Mouse (Mus musculus): ENCODE results near the gene Nqo1. TPM values are rescaled to one million over a fixed set of nuclear protein-coding genes. Genes with fewer than 3 reads are reported as not detected.

Nqo1 gene
- total RNA-seq, 2 experiments from 2014 or later, result 4.5 to 6.1 TPM

GRCm38 (mm10) chr8:107405935-107406334 is 2.9 kb upstream of the Nqo1 start:
- DNase-seq, result no peak

GRCm38 (mm10) chr8:107404057-107404456 is 1.1 kb upstream of the Nqo1 start:
- no peak for DNase-seq

- DNase-seq, result no peak
Observed at GRCm38 (mm10) chr8:107401866-107402265, 1.1 kb downstream of the Nqo1 start.

GRCm38 (mm10) chr8:107399495-107399894 is 3.5 kb downstream of the Nqo1 start:
- DNase-seq, result no peak

- DNase-seq, result no peak
Observed at GRCm38 (mm10) chr8:107397665-107398064, 5.3 kb downstream of the Nqo1 start.

GRCm38 (mm10) chr8:107396106-107396670 is 6.8 kb downstream of the Nqo1 start:
- peak; percentile 37 to 44 for DNase-seq

GRCm38 (mm10) chr8:107395397-107395796 is 7.6 kb downstream of the Nqo1 start:
- no peak for DNase-seq

GRCm38 (mm10) chr8:107391136-107391516 is 11.9 kb downstream of the Nqo1 start:
- DNase-seq, result no peak

GRCm38 (mm10) chr8:107390476-107391135 is 12.4 kb downstream of the Nqo1 start:
- no peak for DNase-seq

GRCm38 (mm10) chr8:107389557-107389956 is 13.4 kb downstream of the Nqo1 start:
- DNase-seq, result peak; percentile 86 to 87

GRCm38 (mm10) chr8:107387861-107388260 is 15.1 kb downstream of the Nqo1 start:
- DNase-seq, result peak; percentile 69 to 71

- DNase-seq, result no peak
Observed at GRCm38 (mm10) chr8:107386642-107387041, 16.4 kb downstream of the Nqo1 start.

GRCm38 (mm10) chr8:107386171-107386570 is 16.8 kb downstream of the Nqo1 start:
- peak in 1 of 2 experiments; percentile 39 for DNase-seq

- DNase-seq, result no peak
Observed at GRCm38 (mm10) chr8:107385063-107385462, 17.9 kb downstream of the Nqo1 start.

- no peak for DNase-seq
Observed at GRCm38 (mm10) chr8:107384651-107385050, 18.4 kb downstream of the Nqo1 start.

- DNase-seq, result no peak
Observed at GRCm38 (mm10) chr8:107382898-107383297, 20.1 kb downstream of the Nqo1 start.

- DNase-seq, result no peak
Observed at GRCm38 (mm10) chr8:107381666-107382065, 21.3 kb downstream of the Nqo1 start.

- DNase-seq, result no peak
Observed at GRCm38 (mm10) chr8:107380734-107381133, 22.3 kb downstream of the Nqo1 start.

- DNase-seq, result no peak
Observed at GRCm38 (mm10) chr8:107377346-107377745, 25.7 kb downstream of the Nqo1 start.

GRCm38 (mm10) chr8:107370311-107370710 is 32.7 kb downstream of the Nqo1 start:
- peak; percentile 53 to 74 for DNase-seq

Measured in adrenal gland, postnatal 36 days (tissue).